Mouse (Mus musculus): ENCODE results near the gene Retreg1.
"Not testable (repeated sequence)": the region's sequence is repeated elsewhere in the genome, so short reads cannot be mapped to it uniquely, and the experiment has no call there.

Gene Retreg1

GRCm38 (mm10) chr15:25946482-25946881 is 103.5 kb downstream of the Retreg1 start:
- DNase-seq (ENCODE audit: low spot score in 2 of 2), result no peak

- no peak for DNase-seq (ENCODE audit: low spot score in 2 of 2)
Observed at GRCm38 (mm10) chr15:25947383-25947782, 104.4 kb downstream of the Retreg1 start.

GRCm38 (mm10) chr15:25948257-25949223 is 105.6 kb downstream of the Retreg1 start:
- DNase-seq (ENCODE audit: low spot score in 2 of 2), result no peak

GRCm38 (mm10) chr15:25949696-25950095 is 106.7 kb downstream of the Retreg1 start:
- no peak for DNase-seq (ENCODE audit: low spot score in 2 of 2)

- no peak for DNase-seq (ENCODE audit: low spot score in 2 of 2)
Observed at GRCm38 (mm10) chr15:25950584-25950983, 107.6 kb downstream of the Retreg1 start.

GRCm38 (mm10) chr15:25951037-25951436 is 108.1 kb downstream of the Retreg1 start:
- no peak for DNase-seq (ENCODE audit: low spot score in 2 of 2)

- DNase-seq (ENCODE audit: low spot score in 2 of 2), result no peak
Observed at GRCm38 (mm10) chr15:25956001-25956400, 113.0 kb downstream of the Retreg1 start.

GRCm38 (mm10) chr15:25956422-25957117 is 113.6 kb downstream of the Retreg1 start:
- DNase-seq (ENCODE audit: low spot score in 2 of 2), result no peak

- no peak for DNase-seq (ENCODE audit: low spot score in 2 of 2)
Observed at GRCm38 (mm10) chr15:25957651-25958050, 114.7 kb downstream of the Retreg1 start.

- no peak for DNase-seq (ENCODE audit: low spot score in 2 of 2)
Observed at GRCm38 (mm10) chr15:25959375-25959774, 116.4 kb downstream of the Retreg1 start.

- no peak for DNase-seq (ENCODE audit: low spot score in 2 of 2)
Observed at GRCm38 (mm10) chr15:25960231-25960630, 117.3 kb downstream of the Retreg1 start.

GRCm38 (mm10) chr15:25966220-25966774 is 123.3 kb downstream of the Retreg1 start:
- DNase-seq (ENCODE audit: low spot score in 2 of 2), result no peak

- no peak for DNase-seq (ENCODE audit: low spot score in 2 of 2)
Observed at GRCm38 (mm10) chr15:25971596-25971995, 128.6 kb downstream of the Retreg1 start.

GRCm38 (mm10) chr15:25972758-25973157 is 129.8 kb downstream of the Retreg1 start:
- DNase-seq (ENCODE audit: low spot score in 2 of 2), result no peak

- no peak for DNase-seq (ENCODE audit: low spot score in 2 of 2)
Observed at GRCm38 (mm10) chr15:25974352-25974751, 131.4 kb downstream of the Retreg1 start.

GRCm38 (mm10) chr15:25975810-25976209 is 132.8 kb downstream of the Retreg1 start:
- DNase-seq (ENCODE audit: low spot score in 2 of 2), result no peak

- DNase-seq (ENCODE audit: low spot score in 2 of 2), result not testable (repeated sequence)
Observed at GRCm38 (mm10) chr15:25983614-25984013, 140.6 kb downstream of the Retreg1 start.

GRCm38 (mm10) chr15:25984067-25984733 is 141.2 kb downstream of the Retreg1 start, which contains the start of gene Zfp622:
Gene Zfp622, plus strand, starts transcription at chr15:25984366.
- peak; percentile 73 to 94 for DNase-seq (ENCODE audit: low spot score in 2 of 2)

GRCm38 (mm10) chr15:25984734-25985492 is 141.9 kb downstream of the Retreg1 start:
- no peak for DNase-seq (ENCODE audit: low spot score in 2 of 2)

- DNase-seq (ENCODE audit: low spot score in 2 of 2), result peak; percentile 19 to 59
Observed at GRCm38 (mm10) chr15:25992992-25993727, 150.2 kb downstream of the Retreg1 start.
